Mouse (Mus musculus) liver, embryonic 11.5 days (tissue): ENCODE results near the gene Serinc1. TPM values are rescaled to one million over a fixed set of nuclear protein-coding genes. Genes with fewer than 3 reads are reported as not detected.
A peak's percentile ranks its signal among the peaks of the same experiment; 100 is the strongest.
"Not testable (repeated sequence)": the region's sequence is repeated elsewhere in the genome, so short reads cannot be mapped to it uniquely, and the experiment has no call there.

Experiments
- ATAC-seq: fragments of 200-750 bp; cut with Nextera tagmentation; replicated peaks from 2 replicates; pipeline ENCODE4 v1.8.0; 2017; ENCODE audit warnings: moderate number of reproducible peaks, mild to moderate bottlenecking, moderate TSS enrichment, moderate library complexity; ENCODE audit not compliant: low FRiP score
- DNase-seq: peaks from one replicate; pipeline ENCODE4 v3.0.0-alpha.2; 2017; ENCODE audit warnings: low spot score
- H3K27ac ChIP-seq: fragments of 300-500 bp; sonication (generic); 2 replicates; pipeline ENCODE4 v1.5.1; 2014; ENCODE audit warnings: mild to moderate bottlenecking, low read depth, low read length, control low read depth
- H3K27me3 ChIP-seq: fragments of 300-500 bp; sonication (generic); replicated peaks from 2 replicates; pipeline ENCODE4 v1.6.1; 2014; ENCODE audit warnings: low read length, mixed read lengths; ENCODE audit not compliant: control insufficient read depth, insufficient read depth
- H3K36me3 ChIP-seq: fragments of 300-500 bp; sonication (generic); 2 replicates; pipeline ENCODE4 v1.6.1; 2014; ENCODE audit warnings: mild to moderate bottlenecking, low read length, moderate library complexity, mixed read lengths; ENCODE audit not compliant: control insufficient read depth, insufficient read depth
- H3K4me1 ChIP-seq: fragments of 300-500 bp; sonication (generic); replicated peaks from 2 replicates; pipeline ENCODE4 v1.6.1; 2014; ENCODE audit warnings: low read length, mixed read lengths; ENCODE audit not compliant: control insufficient read depth, insufficient read depth
- H3K4me2 ChIP-seq: fragments of 300-500 bp; sonication (generic); 2 replicates; pipeline ENCODE4 v1.6.1; 2014; ENCODE audit warnings: mild to moderate bottlenecking, control low read depth, moderate library complexity
- H3K4me3 ChIP-seq: fragments of 300-500 bp; sonication (generic); 2 replicates; pipeline ENCODE4 v1.5.1; 2014; ENCODE audit warnings: low read depth, low read length, control low read depth
- H3K9ac ChIP-seq: fragments of 300-500 bp; sonication (generic); 2 replicates; pipeline ENCODE4 v1.6.1; 2014; ENCODE audit warnings: low read depth, low read length, control low read depth
- H3K9me3 ChIP-seq: fragments of 300-500 bp; sonication (generic); 2 replicates; pipeline ENCODE4 v1.6.1; 2016; ENCODE audit warnings: low read length, inconsistent platforms, mixed read lengths; ENCODE audit not compliant: control insufficient read depth
- WGBS: fragments of 180-500 bp; shearing (Covaris S2); extraction: QIAGEN DNeasy Blood & Tissue Kit; methylation state at CpG from one replicate; pipeline ENCODE4 v1.1.7; 2014; 5-methylcytosine and 5-hydroxymethylcytosine counted together
- polyA plus RNA-seq: library from polyadenylated mRNA; unstranded; fragments of >200 nt; fragmentation: Nextera tagmentation; extraction: Ambion mirVana; gene quantifications from 2 replicates; pipeline ENCODE4 v1.2.1, GENCODE M21; 2014

Gene Serinc1
- polyA plus RNA-seq, 1 experiment from 2014 or later: 88.8 TPM

DNA sequence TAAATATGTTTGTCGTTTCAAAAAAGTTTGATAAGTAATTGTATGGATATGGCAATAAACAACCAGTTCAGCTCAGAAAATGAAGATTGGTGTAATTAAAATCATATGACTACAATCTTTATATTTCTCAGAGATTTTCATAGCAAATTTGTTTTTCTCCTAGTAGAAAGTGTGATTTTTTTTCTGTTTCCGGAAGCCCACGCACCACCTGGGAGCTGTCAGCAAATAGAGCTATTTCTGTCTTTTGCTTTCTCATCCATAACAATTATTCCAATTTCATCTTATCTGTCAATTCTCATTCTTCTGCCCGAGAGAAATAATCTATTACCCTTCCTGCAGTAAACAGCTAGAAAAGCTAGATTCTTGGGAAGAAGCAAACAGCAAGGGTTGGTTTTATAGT lies 17.3 kb upstream of the Serinc1 start:
- ATAC-seq: no peak

DNA sequence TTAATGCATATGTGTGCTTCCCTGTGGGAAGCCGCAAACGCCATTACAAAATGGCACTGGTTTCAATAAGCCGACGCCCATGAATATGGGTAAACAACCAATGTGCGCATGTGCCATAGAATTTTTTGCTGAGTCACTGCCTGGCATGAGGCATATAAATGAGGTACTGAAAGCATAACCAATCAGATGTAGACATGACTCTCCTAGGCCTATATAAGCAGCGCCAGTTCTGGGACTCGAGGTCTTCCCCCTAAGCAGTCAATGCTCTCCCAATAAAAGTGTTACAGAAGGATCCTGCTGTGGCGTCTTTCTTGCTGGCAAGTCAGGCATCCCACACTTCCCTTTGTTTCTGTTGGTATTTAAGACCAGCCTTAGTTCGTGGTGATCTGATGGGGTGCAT lies 11.6 kb upstream of the Serinc1 start:
- H3K4me2 ChIP-seq, H3K27me3 ChIP-seq, ATAC-seq, H3K9me3 ChIP-seq, H3K27ac ChIP-seq, DNase-seq, H3K9ac ChIP-seq, H3K4me1 ChIP-seq, H3K36me3 ChIP-seq, H3K4me3 ChIP-seq: not testable (repeated sequence)
- WGBS: 83% methylated on average over 9 of the region's 9 CpGs

More for the DNA sequence above, 17.3 kb upstream of the Serinc1 start:
- DNase-seq: no peak
- Histone ChIP-seq H3K27me3 (no peaks in the 10 kb centered on the region), H3K36me3 (no peaks in the 10 kb centered on the region), H3K27ac (no peak overlapping the region), H3K4me2 (no peak overlapping the region), H3K9ac (no peak overlapping the region), H3K4me3 (no peak overlapping the region), H3K4me1 (no peaks in the 10 kb centered on the region), H3K9me3 (no peaks in the 10 kb centered on the region)
- WGBS: 81% methylated on average over 4 of the region's 4 CpGs

GRCm38 (mm10) chr10:57531616-57532217 lies 613 bp downstream of the Serinc1 start:
- H3K4me3 ChIP-seq: peak overlapping the region; percentile 87
- no peaks in the 10 kb centered on the region for H3K9me3 ChIP-seq
- peaks cover 4% of the 10 kb centered on the region for H3K4me1 ChIP-seq
- ATAC-seq: no peak
- peak overlapping the region; percentile 84 for H3K27ac ChIP-seq
- no peaks in the 10 kb centered on the region for H3K27me3 ChIP-seq
- 2% methylated on average over 28 of the region's 28 CpGs for WGBS
- H3K4me2 ChIP-seq: peak overlapping the region; percentile 84
- H3K9ac ChIP-seq: peak overlapping the region; percentile 91
- H3K36me3 ChIP-seq: peaks cover 6% of the 10 kb centered on the region; the same call in 1 of the 2 replicates
- DNase-seq: no peak

DNA sequence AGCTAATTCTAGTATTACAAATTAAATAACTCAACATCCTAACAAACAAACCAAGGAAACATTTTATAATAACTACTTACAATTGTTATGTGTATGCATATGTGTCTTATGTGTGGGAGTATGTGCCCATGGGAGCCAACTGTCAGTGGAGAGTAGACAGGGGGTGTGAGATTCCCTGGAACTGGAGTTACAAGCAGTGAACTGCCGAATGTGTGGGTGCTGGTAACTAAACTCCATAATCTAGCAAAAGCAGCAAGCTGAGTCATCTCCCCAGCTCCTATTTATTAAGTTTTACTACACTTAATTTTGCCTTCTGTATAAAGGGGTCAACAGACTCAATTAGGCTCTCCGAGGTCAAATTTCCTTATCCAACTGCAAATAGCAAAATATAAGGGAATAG lies 1.3 kb downstream of the Serinc1 start:
- H3K4me2 ChIP-seq: peak overlapping the region; percentile 84
- no peak for DNase-seq
- H3K9ac ChIP-seq: no peak overlapping the region

DNA sequence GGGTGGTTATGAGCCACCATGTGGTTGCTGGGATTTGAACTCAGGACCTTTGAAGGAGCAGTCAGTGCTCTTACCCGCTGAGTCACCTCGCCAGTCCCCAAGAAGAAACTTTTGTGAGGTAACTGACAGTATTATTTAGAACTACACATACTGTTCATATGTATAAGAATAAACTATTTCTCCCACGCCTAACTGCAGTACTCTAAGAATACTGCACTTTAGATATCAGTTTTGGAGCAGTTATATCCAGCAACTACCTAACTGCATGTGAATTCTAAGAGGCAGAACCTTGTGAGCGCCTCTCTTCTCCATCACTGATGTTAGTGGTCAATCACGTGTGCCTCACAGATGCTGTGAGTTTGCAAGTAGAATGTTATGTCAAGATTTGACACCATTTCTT lies 5.9 kb downstream of the Serinc1 start:
- no peak for DNase-seq
- Histone ChIP-seq H3K4me1 (peaks cover 4% of the 10 kb centered on the region), H3K27me3 (no peaks in the 10 kb centered on the region), H3K27ac (no peak overlapping the region), H3K4me3 (no peak overlapping the region), H3K36me3 (peaks cover 24% of the 10 kb centered on the region), H3K9me3 (no peaks in the 10 kb centered on the region), H3K4me2 (no peak overlapping the region), H3K9ac (no peak overlapping the region)
- no peak for ATAC-seq
- 93% methylated on average over 5 of the region's 5 CpGs for WGBS

More for the DNA sequence above, 1.3 kb downstream of the Serinc1 start:
- peaks cover 6% of the 10 kb centered on the region; the same call in 1 of the 2 replicates for H3K36me3 ChIP-seq
- WGBS: 53% methylated on average over 2 of the region's 2 CpGs
- H3K4me3 ChIP-seq: peak overlapping the region; percentile 87
- no peak for ATAC-seq
- peaks cover 4% of the 10 kb centered on the region for H3K4me1 ChIP-seq
- no peak overlapping the region for H3K27ac ChIP-seq
- no peaks in the 10 kb centered on the region for H3K9me3 ChIP-seq
- H3K27me3 ChIP-seq: no peaks in the 10 kb centered on the region

GRCm38 (mm10) chr10:57515278-57515677 lies 17.1 kb downstream of the Serinc1 start:
- DNase-seq: no peak
- no peak for ATAC-seq
- Histone ChIP-seq H3K4me1 (no peaks in the 10 kb centered on the region), H3K4me3 (no peak overlapping the region), H3K27ac (no peak overlapping the region), H3K36me3 (peaks cover 26% of the 10 kb centered on the region), H3K9ac (no peak overlapping the region), H3K4me2 (no peak overlapping the region), H3K9me3 (no peaks in the 10 kb centered on the region), H3K27me3 (no peaks in the 10 kb centered on the region)
- 93% methylated on average over 1 of the region's 1 CpGs for WGBS

- Histone ChIP-seq H3K36me3 (peaks cover 24% of the 10 kb centered on the region), H3K4me3 (no peak overlapping the region), H3K27me3 (no peaks in the 10 kb centered on the region), H3K4me2 (no peak overlapping the region), H3K9ac (no peak overlapping the region), H3K27ac (no peak overlapping the region), H3K9me3 (no peaks in the 10 kb centered on the region), H3K4me1 (no peaks in the 10 kb centered on the region)
- ATAC-seq (no peak), DNase-seq (no peak)
- WGBS: 90% methylated on average over 2 of the region's 2 CpGs
These were observed 17.7 kb downstream of the Serinc1 start for GRCm38 (mm10) chr10:57514616-57515015.

GRCm38 (mm10) chr10:57499414-57500156 lies 32.7 kb downstream of the Serinc1 start:
- no peak overlapping the region for H3K9ac ChIP-seq
- H3K4me3 ChIP-seq: no peak overlapping the region
- ATAC-seq: peak; percentile 62
- no peaks in the 10 kb centered on the region for H3K27me3 ChIP-seq
- H3K36me3 ChIP-seq: peaks cover 4% of the 10 kb centered on the region; the same call in 1 of the 2 replicates
- DNase-seq: no peak
- no peaks in the 10 kb centered on the region for H3K9me3 ChIP-seq
- WGBS: 71% methylated on average over 9 of the region's 9 CpGs
- H3K27ac ChIP-seq: peak overlapping the region; percentile 13; the same call in 1 of the 2 replicates
- H3K4me2 ChIP-seq: no peak overlapping the region
- no peaks in the 10 kb centered on the region for H3K4me1 ChIP-seq

GRCm38 (mm10) chr10:57492050-57492449 lies 40.3 kb downstream of the Serinc1 start:
- Histone ChIP-seq H3K27me3 (no peaks in the 10 kb centered on the region), H3K4me1 (no peaks in the 10 kb centered on the region), H3K9ac (no peak overlapping the region), H3K27ac (no peak overlapping the region), H3K4me2 (no peak overlapping the region), H3K36me3 (no peaks in the 10 kb centered on the region), H3K9me3 (no peaks in the 10 kb centered on the region), H3K4me3 (no peak overlapping the region)
- 0 out of 2 replicates have a peak, but pooled peaks have one; percentile 27 for ATAC-seq
- 83% methylated on average over 2 of the region's 2 CpGs for WGBS
- DNase-seq: no peak
